Mouse (Mus musculus): ENCODE results near the gene Olfr1118.
"Not testable (repeated sequence)": the region's sequence is repeated elsewhere in the genome, so short reads cannot be mapped to it uniquely, and the experiment has no call there.

The Olfr1118 gene

GRCm38 (mm10) chr2:87307281-87307680, at the start of gene Olfr1118:
Olfr1118 (plus strand) TSS chr2:87307581.
- DNase-seq: no peak

GRCm38 (mm10) chr2:87267234-87267633, 40.1 kb upstream of the Olfr1118 start, which contains the start of gene Olfr1116:
Olfr1116 (plus strand) TSS chr2:87267534.
- no peak for DNase-seq

- not testable (repeated sequence) for DNase-seq
These were observed 13.4 kb upstream of the Olfr1118 start for GRCm38 (mm10) chr2:87293977-87294376.

- no peak for DNase-seq
These were observed 47.1 kb downstream of the Olfr1118 start, which contains the start of gene Olfr1120 for GRCm38 (mm10) chr2:87354515-87354914. Olfr1120 (plus strand) TSS chr2:87354815.

- DNase-seq: not testable (repeated sequence)
These were observed 52.7 kb downstream of the Olfr1118 start for GRCm38 (mm10) chr2:87360121-87360520.
